Mouse (Mus musculus): ENCODE results near the gene Selenof. TPM values are rescaled to one million over a fixed set of nuclear protein-coding genes. Genes with fewer than 3 reads are reported as not detected.

The Selenof gene
- polyA plus RNA-seq, 1 experiment = 275 TPM

GRCm38 (mm10) chr3:144541906-144542438 lies 28.1 kb upstream of the Selenof start:
- no peak for TF ChIP-seq POLR2A (IDR thresholded peaks at IDR 0.05; ENCODE audit: low read depth, low read length)
- TF ChIP-seq CTCF (conservative IDR thresholded peaks at IDR 0.05; ENCODE audit: insufficient read depth, insufficient read length, low read depth, low read length) = no peak
- no peak overlapping the region for H3K4me3 ChIP-seq (ENCODE audit: insufficient read depth, low read depth, low read length)
- whole genome bisulfite sequencing = 74% methylated on average over 6 of the region's 6 CpGs
- no peaks in the 10 kb centered on the region for H3K4me1 ChIP-seq (ENCODE audit: control insufficient read depth, insufficient read depth, low read length)
- H3K36me3 ChIP-seq (ENCODE audit: control insufficient read depth, insufficient read depth, low read length) = no peaks in the 10 kb centered on the region
- DNase-seq = no peak
- no peaks in the 10 kb centered on the region for H3K27me3 ChIP-seq (replicated peaks; ENCODE audit: control insufficient read depth, insufficient read depth, low read length)
- H3K27ac ChIP-seq (ENCODE audit: insufficient read depth, low read depth, low read length) = no peak overlapping the region

- Histone ChIP-seq H3K4me3 (ENCODE audit: insufficient read depth, low read depth, low read length) (no peak overlapping the region), H3K27ac (ENCODE audit: insufficient read depth, low read depth, low read length) (no peak overlapping the region), H3K36me3 (ENCODE audit: control insufficient read depth, insufficient read depth, low read length) (no peaks in the 10 kb centered on the region), H3K4me1 (ENCODE audit: control insufficient read depth, insufficient read depth, low read length) (peaks cover 3% of the 10 kb centered on the region), H3K27me3 (replicated peaks; ENCODE audit: control insufficient read depth, insufficient read depth, low read length) (no peaks in the 10 kb centered on the region)
- TF ChIP-seq POLR2A (IDR thresholded peaks at IDR 0.05; ENCODE audit: low read depth, low read length) = no peak
- TF ChIP-seq CTCF (conservative IDR thresholded peaks at IDR 0.05; ENCODE audit: insufficient read depth, insufficient read length, low read depth, low read length) = no peak
- WGBS = 76% methylated on average over 7 of the region's 7 CpGs
- no peak for DNase-seq
These were observed 25.0 kb upstream of the Selenof start for GRCm38 (mm10) chr3:144545152-144545551.

DNA sequence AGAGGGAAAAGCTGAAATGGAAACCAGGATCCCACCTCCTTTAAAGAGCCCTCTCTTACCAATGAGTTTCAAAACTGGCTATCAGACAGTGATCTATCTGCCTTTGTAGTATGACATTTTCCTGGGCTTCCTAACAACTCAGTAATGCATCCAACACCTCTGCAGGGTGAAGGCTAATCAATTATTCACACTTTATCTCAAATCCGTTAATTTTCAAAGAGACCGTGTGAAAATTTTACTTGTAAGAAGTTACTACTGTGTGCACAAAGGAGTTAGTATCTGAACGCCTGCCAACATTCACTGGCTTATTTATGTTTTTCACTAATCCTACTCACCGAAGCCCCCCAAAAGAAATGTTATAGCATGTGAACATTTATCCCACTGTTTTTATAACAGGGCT lies 24.3 kb upstream of the Selenof start:
- DNase-seq = no peak
- Histone ChIP-seq H3K4me3 (ENCODE audit: insufficient read depth, low read depth, low read length) (no peak overlapping the region), H3K27ac (ENCODE audit: insufficient read depth, low read depth, low read length) (no peak overlapping the region), H3K27me3 (replicated peaks; ENCODE audit: control insufficient read depth, insufficient read depth, low read length) (no peaks in the 10 kb centered on the region), H3K4me1 (ENCODE audit: control insufficient read depth, insufficient read depth, low read length) (peaks cover 3% of the 10 kb centered on the region), H3K36me3 (ENCODE audit: control insufficient read depth, insufficient read depth, low read length) (no peaks in the 10 kb centered on the region)
- WGBS = 32% methylated on average over 4 of the region's 4 CpGs
- TF ChIP-seq POLR2A (IDR thresholded peaks at IDR 0.05; ENCODE audit: low read depth, low read length) = no peak
- no peak for TF ChIP-seq CTCF (conservative IDR thresholded peaks at IDR 0.05; ENCODE audit: insufficient read depth, insufficient read length, low read depth, low read length)

DNA sequence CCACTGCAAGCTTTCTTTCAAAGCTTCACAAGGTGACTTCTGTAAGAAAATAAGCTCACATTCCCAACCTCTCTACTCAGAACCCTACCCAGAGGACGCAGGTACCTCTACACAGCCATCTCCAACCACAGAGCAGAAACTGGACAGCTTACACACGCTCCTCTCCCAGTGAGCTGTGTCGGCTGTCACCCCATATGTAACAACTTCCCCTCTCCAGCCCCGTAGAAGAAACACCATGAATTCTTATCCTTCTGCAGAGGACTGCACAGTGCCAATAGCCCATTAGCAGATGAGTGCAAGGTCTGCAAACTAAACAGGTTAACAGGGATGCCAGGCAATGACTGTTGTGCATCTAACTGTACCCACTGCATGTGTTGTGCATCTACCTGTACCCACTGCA lies 23.6 kb upstream of the Selenof start:
- 18% methylated on average over 4 of the region's 4 CpGs for WGBS
- Histone ChIP-seq H3K36me3 (ENCODE audit: control insufficient read depth, insufficient read depth, low read length) (no peaks in the 10 kb centered on the region), H3K27ac (ENCODE audit: insufficient read depth, low read depth, low read length) (no peak overlapping the region), H3K4me1 (ENCODE audit: control insufficient read depth, insufficient read depth, low read length) (peaks cover 3% of the 10 kb centered on the region), H3K27me3 (replicated peaks; ENCODE audit: control insufficient read depth, insufficient read depth, low read length) (no peaks in the 10 kb centered on the region), H3K4me3 (ENCODE audit: insufficient read depth, low read depth, low read length) (no peak overlapping the region)
- TF ChIP-seq CTCF (conservative IDR thresholded peaks at IDR 0.05; ENCODE audit: insufficient read depth, insufficient read length, low read depth, low read length) (no peak), POLR2A (IDR thresholded peaks at IDR 0.05; ENCODE audit: low read depth, low read length) (no peak)
- no peak for DNase-seq

DNA sequence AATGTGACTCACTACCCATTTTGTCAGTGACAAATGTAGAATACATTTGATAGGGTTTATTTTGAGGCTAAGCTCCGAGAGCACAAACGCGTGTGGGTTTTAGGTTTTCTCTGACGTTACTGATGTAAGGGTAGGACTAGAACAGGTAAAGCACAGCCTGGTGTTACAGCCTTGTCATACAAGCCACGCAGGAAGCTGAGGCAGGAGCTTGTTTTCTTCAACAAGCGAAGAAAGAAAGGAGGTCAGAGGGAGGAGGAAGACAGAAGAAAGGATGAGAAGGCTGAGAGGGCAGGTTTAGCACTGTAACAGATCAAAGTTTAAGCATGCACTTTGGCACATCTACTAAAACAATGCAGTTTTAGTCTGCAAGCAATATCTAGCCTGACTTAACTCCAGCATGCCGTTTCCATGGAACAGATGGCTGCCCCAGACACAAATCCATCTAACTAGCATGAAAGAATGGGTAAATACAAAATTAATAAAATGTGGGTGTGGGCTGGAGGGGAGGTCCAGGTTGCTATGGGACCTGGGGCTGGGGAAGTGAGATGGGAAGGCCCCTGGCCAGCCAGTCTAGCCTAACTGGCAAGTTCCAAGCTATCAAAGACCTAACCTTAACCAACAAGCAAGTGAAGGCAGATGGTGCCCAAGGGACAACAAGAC lies 21.8 kb upstream of the Selenof start:
- Histone ChIP-seq H3K27ac (ENCODE audit: insufficient read depth, low read depth, low read length) (no peak overlapping the region), H3K4me3 (ENCODE audit: insufficient read depth, low read depth, low read length) (no peak overlapping the region), H3K4me1 (ENCODE audit: control insufficient read depth, insufficient read depth, low read length) (peaks cover 3% of the 10 kb centered on the region), H3K36me3 (ENCODE audit: control insufficient read depth, insufficient read depth, low read length) (no peaks in the 10 kb centered on the region), H3K27me3 (replicated peaks; ENCODE audit: control insufficient read depth, insufficient read depth, low read length) (no peaks in the 10 kb centered on the region)
- 78% methylated on average over 7 of the region's 7 CpGs for WGBS
- TF ChIP-seq CTCF (conservative IDR thresholded peaks at IDR 0.05; ENCODE audit: insufficient read depth, insufficient read length, low read depth, low read length) = no peak
- no peak for TF ChIP-seq POLR2A (IDR thresholded peaks at IDR 0.05; ENCODE audit: low read depth, low read length)
- DNase-seq = peak; percentile 43

GRCm38 (mm10) chr3:144550036-144550435 lies 20.1 kb upstream of the Selenof start:
- Histone ChIP-seq H3K4me3 (ENCODE audit: insufficient read depth, low read depth, low read length) (no peak overlapping the region), H3K4me1 (ENCODE audit: control insufficient read depth, insufficient read depth, low read length) (peaks cover 3% of the 10 kb centered on the region), H3K27ac (ENCODE audit: insufficient read depth, low read depth, low read length) (no peak overlapping the region), H3K36me3 (ENCODE audit: control insufficient read depth, insufficient read depth, low read length) (no peaks in the 10 kb centered on the region), H3K27me3 (replicated peaks; ENCODE audit: control insufficient read depth, insufficient read depth, low read length) (no peaks in the 10 kb centered on the region)
- DNase-seq = no peak
- TF ChIP-seq POLR2A (IDR thresholded peaks at IDR 0.05; ENCODE audit: low read depth, low read length) = no peak
- TF ChIP-seq CTCF (conservative IDR thresholded peaks at IDR 0.05; ENCODE audit: insufficient read depth, insufficient read length, low read depth, low read length) = no peak
- 84% methylated on average over 5 of the region's 5 CpGs for WGBS

- Histone ChIP-seq H3K36me3 (ENCODE audit: control insufficient read depth, insufficient read depth, low read length) (no peaks in the 10 kb centered on the region), H3K4me1 (ENCODE audit: control insufficient read depth, insufficient read depth, low read length) (peaks cover 3% of the 10 kb centered on the region), H3K27me3 (replicated peaks; ENCODE audit: control insufficient read depth, insufficient read depth, low read length) (no peaks in the 10 kb centered on the region), H3K27ac (ENCODE audit: insufficient read depth, low read depth, low read length) (no peak overlapping the region), H3K4me3 (ENCODE audit: insufficient read depth, low read depth, low read length) (no peak overlapping the region)
- TF ChIP-seq POLR2A (IDR thresholded peaks at IDR 0.05; ENCODE audit: low read depth, low read length) (no peak), CTCF (conservative IDR thresholded peaks at IDR 0.05; ENCODE audit: insufficient read depth, insufficient read length, low read depth, low read length) (no peak)
- DNase-seq = no peak
- 92% methylated on average over 5 of the region's 5 CpGs for WGBS
These were observed 19.4 kb upstream of the Selenof start for GRCm38 (mm10) chr3:144550659-144551058.

All from kidney, adult 2 months (tissue).